Mouse (Mus musculus): ENCODE data around the gene Agrn. TPM values are rescaled to one million over a fixed set of nuclear protein-coding genes. Genes with fewer than 3 reads are reported as not detected.

Gene Agrn
- polyA plus RNA-seq, 1 experiment from 2014 or later: 165 TPM

- H3K27me3 ChIP-seq (replicated peaks): no peaks in the 10 kb centered on the region
- 4% methylated on average over 35 of the region's 35 CpGs for WGBS
- H3K4me2 ChIP-seq (replicated peaks): peak overlapping the region; percentile 88
- H3K36me3 ChIP-seq: peaks cover 41% of the 10 kb centered on the region
- ATAC-seq (ENCODE audit: low FRiP score, low read depth): 0 out of 2 replicates have a peak, but pooled peaks have one; percentile 0
- no peaks in the 10 kb centered on the region for H3K9me3 ChIP-seq
- peak overlapping the region; percentile 92 for H3K9ac ChIP-seq
- peak overlapping the region; percentile 96 for H3K4me3 ChIP-seq
- peaks cover 54% of the 10 kb centered on the region for H3K4me1 ChIP-seq
- peak overlapping the region; percentile 75 for H3K27ac ChIP-seq
Measured at GRCm38 (mm10) chr4:156195927-156196870, 1.1 kb downstream of the Agrn start.

- H3K9ac ChIP-seq: peak overlapping the region; percentile 92
- peak overlapping the region; percentile 88 for H3K4me2 ChIP-seq (replicated peaks)
- peak overlapping the region; percentile 96; the same call in 1 of the 2 replicates for H3K4me3 ChIP-seq
- ATAC-seq (ENCODE audit: low FRiP score, low read depth): no peak
- peaks cover 52% of the 10 kb centered on the region for H3K36me3 ChIP-seq
- no peaks in the 10 kb centered on the region for H3K27me3 ChIP-seq (replicated peaks)
- no peak overlapping the region for H3K27ac ChIP-seq
- no peaks in the 10 kb centered on the region for H3K9me3 ChIP-seq
- 32% methylated on average over 6 of the region's 6 CpGs for WGBS
- peaks cover 72% of the 10 kb centered on the region for H3K4me1 ChIP-seq
Measured at GRCm38 (mm10) chr4:156194346-156194745, 2.9 kb downstream of the Agrn start.

- H3K4me3 ChIP-seq: no peak overlapping the region
Measured at GRCm38 (mm10) chr4:156193906-156194305, 3.4 kb downstream of the Agrn start.

GRCm38 (mm10) chr4:156193200-156193590 is 4.1 kb downstream of the Agrn start:
- Histone ChIP-seq H3K27ac (no peak overlapping the region), H3K27me3 (replicated peaks) (no peaks in the 10 kb centered on the region), H3K4me3 (no peak overlapping the region), H3K4me1 (peaks cover 84% of the 10 kb centered on the region), H3K9me3 (no peaks in the 10 kb centered on the region), H3K4me2 (replicated peaks) (peak overlapping the region; percentile 88; the same call in 1 of the 2 replicates), H3K36me3 (peaks cover 52% of the 10 kb centered on the region), H3K9ac (no peak overlapping the region)
- ATAC-seq (ENCODE audit: low FRiP score, low read depth): no peak
- WGBS: 19% methylated on average over 2 of the region's 2 CpGs

More at GRCm38 (mm10) chr4:156193906-156194305, 3.4 kb downstream of the Agrn start:
- Histone ChIP-seq H3K27ac (no peak overlapping the region), H3K4me2 (replicated peaks) (peak overlapping the region; percentile 88), H3K27me3 (replicated peaks) (no peaks in the 10 kb centered on the region), H3K9me3 (no peaks in the 10 kb centered on the region), H3K9ac (peak overlapping the region; percentile 92), H3K4me1 (peaks cover 77% of the 10 kb centered on the region), H3K36me3 (peaks cover 52% of the 10 kb centered on the region)
- 71% methylated on average over 5 of the region's 5 CpGs for WGBS
- no peak for ATAC-seq (ENCODE audit: low FRiP score, low read depth)

GRCm38 (mm10) chr4:156192421-156193199 is 4.7 kb downstream of the Agrn start:
- Histone ChIP-seq H3K27me3 (replicated peaks) (no peaks in the 10 kb centered on the region), H3K9me3 (no peaks in the 10 kb centered on the region), H3K4me3 (no peak overlapping the region), H3K4me2 (replicated peaks) (peak overlapping the region; percentile 27), H3K27ac (0 out of 2 replicates have a peak overlapping the region, but pooled peaks have one; percentile 20), H3K4me1 (peaks cover 90% of the 10 kb centered on the region), H3K9ac (no peak overlapping the region), H3K36me3 (peaks cover 52% of the 10 kb centered on the region)
- ATAC-seq (ENCODE audit: low FRiP score, low read depth): no peak
- WGBS: 55% methylated on average over 8 of the region's 8 CpGs

- Histone ChIP-seq H3K27ac (peak overlapping the region; percentile 75), H3K4me1 (peaks cover 98% of the 10 kb centered on the region), H3K9ac (peak overlapping the region; percentile 2; the same call in 1 of the 2 replicates), H3K27me3 (replicated peaks) (no peaks in the 10 kb centered on the region), H3K36me3 (peaks cover 51% of the 10 kb centered on the region), H3K9me3 (no peaks in the 10 kb centered on the region), H3K4me2 (replicated peaks) (peak overlapping the region; percentile 47), H3K4me3 (no peak overlapping the region)
- WGBS: 5% methylated on average over 6 of the region's 6 CpGs
- peak; percentile 64 for ATAC-seq (ENCODE audit: low FRiP score, low read depth)
Measured at GRCm38 (mm10) chr4:156188811-156189323, 8.4 kb downstream of the Agrn start.

GRCm38 (mm10) chr4:156188162-156188810 is 9.0 kb downstream of the Agrn start:
- 0 out of 2 replicates have a peak, but pooled peaks have one; percentile 2 for ATAC-seq (ENCODE audit: low FRiP score, low read depth)
- Histone ChIP-seq H3K27ac (peak overlapping the region; percentile 75), H3K4me1 (peaks cover 98% of the 10 kb centered on the region), H3K4me2 (replicated peaks) (peak overlapping the region; percentile 47), H3K9me3 (no peaks in the 10 kb centered on the region), H3K36me3 (peaks cover 50% of the 10 kb centered on the region), H3K9ac (peak overlapping the region; percentile 2; the same call in 1 of the 2 replicates), H3K27me3 (replicated peaks) (no peaks in the 10 kb centered on the region), H3K4me3 (no peak overlapping the region)
- WGBS: 38% methylated on average over 5 of the region's 5 CpGs

- ATAC-seq (ENCODE audit: low FRiP score, low read depth): peak; percentile 39
- Histone ChIP-seq H3K4me2 (replicated peaks) (peak overlapping the region; percentile 70), H3K27me3 (replicated peaks) (no peaks in the 10 kb centered on the region), H3K4me3 (peak overlapping the region; percentile 39), H3K9me3 (no peaks in the 10 kb centered on the region), H3K9ac (peak overlapping the region; percentile 65), H3K4me1 (peaks cover 98% of the 10 kb centered on the region), H3K36me3 (peaks cover 47% of the 10 kb centered on the region), H3K27ac (peak overlapping the region; percentile 92)
- 6% methylated on average over 31 of the region's 31 CpGs for WGBS
Measured at GRCm38 (mm10) chr4:156185950-156186850, 11.1 kb downstream of the Agrn start.

GRCm38 (mm10) chr4:156185456-156185949 is 11.8 kb downstream of the Agrn start:
- Histone ChIP-seq H3K36me3 (peaks cover 46% of the 10 kb centered on the region), H3K9me3 (no peaks in the 10 kb centered on the region), H3K4me2 (replicated peaks) (peak overlapping the region; percentile 70), H3K27ac (peak overlapping the region; percentile 92), H3K9ac (peak overlapping the region; percentile 65), H3K27me3 (replicated peaks) (no peaks in the 10 kb centered on the region), H3K4me1 (peaks cover 91% of the 10 kb centered on the region), H3K4me3 (peak overlapping the region; percentile 39)
- ATAC-seq (ENCODE audit: low FRiP score, low read depth): no peak
- WGBS: 76% methylated on average over 13 of the region's 13 CpGs

GRCm38 (mm10) chr4:156184291-156184954 is 12.9 kb downstream of the Agrn start:
- ATAC-seq (ENCODE audit: low FRiP score, low read depth): no peak
- Histone ChIP-seq H3K4me3 (peak overlapping the region; percentile 39), H3K36me3 (peaks cover 52% of the 10 kb centered on the region), H3K27ac (no peak overlapping the region), H3K4me2 (replicated peaks) (peak overlapping the region; percentile 70), H3K4me1 (peaks cover 81% of the 10 kb centered on the region), H3K9me3 (no peaks in the 10 kb centered on the region), H3K27me3 (replicated peaks) (no peaks in the 10 kb centered on the region), H3K9ac (peak overlapping the region; percentile 65)
- 89% methylated on average over 7 of the region's 7 CpGs for WGBS
